Mouse (Mus musculus) limb, embryonic 14.5 days (tissue): ENCODE data around the gene Pip4k2a. TPM values are rescaled to one million over a fixed set of nuclear protein-coding genes. Genes with fewer than 3 reads are reported as not detected.
A peak's percentile ranks its signal among the peaks of the same experiment; 100 is the strongest.

Source experiments
- ATAC-seq: fragments of 200-750 bp; cut with Nextera tagmentation; 2 replicates; pipeline ENCODE4 v1.8.0; 2017; ENCODE audit warnings: low read depth, moderate number of reproducible peaks, moderate TSS enrichment; ENCODE audit not compliant: low FRiP score
- DNase-seq: peaks from one replicate; pipeline ENCODE4 v3.0.0-alpha.2; 2015; ENCODE audit warnings: low spot score
- H3K27ac ChIP-seq: fragments of 300-500 bp; sonication (generic); replicated peaks from 2 replicates; pipeline ENCODE4 v1.5.1; 2014; ENCODE audit warnings: low read depth, mild to moderate bottlenecking, low read length, moderate library complexity, mixed read lengths
- H3K27me3 ChIP-seq: fragments of 300-500 bp; sonication (generic); 2 replicates; pipeline ENCODE4 v1.6.1; 2014; ENCODE audit warnings: low read length, mixed read lengths; ENCODE audit not compliant: control insufficient read depth, insufficient read depth
- H3K36me3 ChIP-seq: fragments of 300-500 bp; sonication (generic); 2 replicates; pipeline ENCODE4 v1.6.1; 2014; ENCODE audit warnings: mild to moderate bottlenecking, low read length, moderate library complexity, mixed read lengths; ENCODE audit not compliant: control insufficient read depth, insufficient read depth
- H3K4me1 ChIP-seq: fragments of 300-500 bp; sonication (generic); 2 replicates; pipeline ENCODE4 v1.6.1; 2014; ENCODE audit warnings: antibody characterized with exemption, low read length, mixed read lengths; ENCODE audit not compliant: control insufficient read depth, insufficient read depth
- H3K4me2 ChIP-seq: fragments of 300-500 bp; sonication (generic); replicated peaks from 2 replicates; pipeline ENCODE4 v1.6.1; 2014; ENCODE audit warnings: low read depth, mild to moderate bottlenecking, low read length, moderate library complexity; ENCODE audit not compliant: severe bottlenecking
- H3K4me3 ChIP-seq: fragments of 300-500 bp; sonication (generic); replicated peaks from 2 replicates; pipeline ENCODE4 v1.5.1; 2014; ENCODE audit warnings: low read length
- H3K9ac ChIP-seq: fragments of 300-500 bp; sonication (generic); 2 replicates; pipeline ENCODE4 v1.6.1; 2014; ENCODE audit warnings: mild to moderate bottlenecking, low read depth, low read length, moderate library complexity; ENCODE audit not compliant: severe bottlenecking
- H3K9me3 ChIP-seq: fragments of 300-500 bp; sonication (generic); 2 replicates; pipeline ENCODE4 v1.6.1; 2016; ENCODE audit warnings: low read length; ENCODE audit not compliant: control insufficient read depth
- POLR2A ChIP-seq: fragments of 200-500 bp; IDR thresholded peaks from 2 replicates; pipeline ENCODE4 v1.8.0; 2012; ENCODE audit warnings: inconsistent platforms, mild to moderate bottlenecking, moderate library complexity, borderline replicate concordance; ENCODE audit not compliant: insufficient read depth, insufficient read length; ENCODE audit errors: extremely low read depth
- WGBS: fragments of 180-500 bp; shearing (Covaris S2); extraction: QIAGEN DNeasy Blood & Tissue Kit; methylation state at CpG from one replicate; pipeline ENCODE4 v1.1.7; 2014; 5-methylcytosine and 5-hydroxymethylcytosine counted together
- polyA plus RNA-seq, 2 experiments: library from polyadenylated mRNA; depleted of rRNA in 1 of 2; stranded (reverse) in 1 of 2; unstranded in 1 of 2; fragments of >200 nt; fragmentation: Nextera tagmentation in 1 of 2; extraction: Ambion mirVana in 1 of 2; gene quantifications; 2 replicates each; pipeline versions ENCODE4 v1.2.1 to v1.2.3; 2012 to 2014

Pip4k2a gene
- polyA plus RNA-seq, 2 experiments: 12.1 to 13.2 TPM

- no peak for ATAC-seq
- Histone ChIP-seq H3K4me2 (no peak overlapping the region), H3K9me3 (no peaks in the 10 kb centered on the region), H3K27me3 (no peaks in the 10 kb centered on the region), H3K27ac (no peak overlapping the region), H3K9ac (no peak overlapping the region), H3K4me3 (no peak overlapping the region), H3K36me3 (no peaks in the 10 kb centered on the region), H3K4me1 (no peaks in the 10 kb centered on the region)
- no peak for DNase-seq
- no peak for TF ChIP-seq POLR2A
- WGBS: 94% methylated on average over 7 of the region's 7 CpGs
Measured at GRCm38 (mm10) chr2:18874626-18875025, 123.3 kb downstream of the Pip4k2a start.

GRCm38 (mm10) chr2:18874063-18874462 is 123.9 kb downstream of the Pip4k2a start:
- ATAC-seq: no peak
- WGBS: 80% methylated on average over 8 of the region's 8 CpGs

GRCm38 (mm10) chr2:18873440-18873839 is 124.5 kb downstream of the Pip4k2a start:
- Histone ChIP-seq H3K27ac (no peak overlapping the region), H3K4me1 (no peaks in the 10 kb centered on the region), H3K9me3 (no peaks in the 10 kb centered on the region), H3K4me2 (no peak overlapping the region), H3K36me3 (no peaks in the 10 kb centered on the region), H3K9ac (no peak overlapping the region), H3K4me3 (no peak overlapping the region), H3K27me3 (no peaks in the 10 kb centered on the region)
- ATAC-seq: peak; percentile 28; the same call in 1 of the 2 replicates
- TF ChIP-seq POLR2A: no peak
- no peak for DNase-seq
- whole genome bisulfite sequencing: 41% methylated on average over 3 of the region's 3 CpGs

More at GRCm38 (mm10) chr2:18874063-18874462, 123.9 kb downstream of the Pip4k2a start:
- Histone ChIP-seq H3K4me3 (no peak overlapping the region), H3K9me3 (no peaks in the 10 kb centered on the region), H3K27me3 (no peaks in the 10 kb centered on the region), H3K36me3 (no peaks in the 10 kb centered on the region), H3K4me2 (no peak overlapping the region), H3K4me1 (no peaks in the 10 kb centered on the region), H3K27ac (no peak overlapping the region), H3K9ac (no peak overlapping the region)
- no peak for DNase-seq
- TF ChIP-seq POLR2A: no peak

- WGBS: 3% methylated on average over 2 of the region's 2 CpGs
Measured at GRCm38 (mm10) chr2:18872797-18873196, 125.1 kb downstream of the Pip4k2a start.

GRCm38 (mm10) chr2:18871087-18871486 is 126.8 kb downstream of the Pip4k2a start:
- Histone ChIP-seq H3K4me1 (no peaks in the 10 kb centered on the region), H3K9me3 (no peaks in the 10 kb centered on the region), H3K4me2 (no peak overlapping the region), H3K27ac (no peak overlapping the region), H3K4me3 (no peak overlapping the region), H3K9ac (no peak overlapping the region), H3K36me3 (no peaks in the 10 kb centered on the region), H3K27me3 (no peaks in the 10 kb centered on the region)
- no peak for TF ChIP-seq POLR2A
- ATAC-seq (no peak), DNase-seq (no peak)
- WGBS: 98% methylated on average over 3 of the region's 3 CpGs

More at GRCm38 (mm10) chr2:18872797-18873196, 125.1 kb downstream of the Pip4k2a start:
- Histone ChIP-seq H3K27ac (no peak overlapping the region), H3K9me3 (no peaks in the 10 kb centered on the region), H3K4me3 (no peak overlapping the region), H3K9ac (no peak overlapping the region), H3K36me3 (no peaks in the 10 kb centered on the region), H3K4me1 (no peaks in the 10 kb centered on the region), H3K27me3 (no peaks in the 10 kb centered on the region), H3K4me2 (no peak overlapping the region)
- DNase-seq: peak; percentile 67
- no peak for TF ChIP-seq POLR2A
- ATAC-seq: peak; percentile 31

- H3K27ac ChIP-seq: no peak overlapping the region
- no peaks in the 10 kb centered on the region for H3K27me3 ChIP-seq
- H3K4me1 ChIP-seq: no peaks in the 10 kb centered on the region
- no peak overlapping the region for H3K4me3 ChIP-seq
- no peak overlapping the region for H3K4me2 ChIP-seq
- DNase-seq (no peak), ATAC-seq (no peak)
- WGBS: 89% methylated on average over 2 of the region's 2 CpGs
- H3K36me3 ChIP-seq: no peaks in the 10 kb centered on the region
- no peaks in the 10 kb centered on the region for H3K9me3 ChIP-seq
- no peak for TF ChIP-seq POLR2A
- no peak overlapping the region for H3K9ac ChIP-seq
Measured at GRCm38 (mm10) chr2:18867069-18867468, 130.9 kb downstream of the Pip4k2a start.
